Mouse (Mus musculus) neutrophil, adult 5-6 weeks (primary cell): ENCODE measurements around the gene Lypla2. TPM values are rescaled to one million over a fixed set of nuclear protein-coding genes. Genes with fewer than 3 reads are reported as not detected.

Source experiments
- ATAC-seq: fragments of 151-379, 151-347 bp; 2 replicates; pipeline ENCODE4 v1.8.0; 2017; ENCODE audit warnings: mild to moderate bottlenecking, moderate TSS enrichment; ENCODE audit not compliant: insufficient number of reproducible peaks, poor library complexity, low FRiP score, severe bottlenecking; ENCODE audit errors: extremely low read depth
- total RNA-seq: library from RNA; stranded (forward); fragments of 200-1000 nt; gene quantifications from 2 replicates; pipeline ENCODE4 v1.2.3, GENCODE M21; 2017

The Lypla2 gene
- total RNA-seq, 1 experiment from 2014 or later, result 41.0 TPM

DNA sequence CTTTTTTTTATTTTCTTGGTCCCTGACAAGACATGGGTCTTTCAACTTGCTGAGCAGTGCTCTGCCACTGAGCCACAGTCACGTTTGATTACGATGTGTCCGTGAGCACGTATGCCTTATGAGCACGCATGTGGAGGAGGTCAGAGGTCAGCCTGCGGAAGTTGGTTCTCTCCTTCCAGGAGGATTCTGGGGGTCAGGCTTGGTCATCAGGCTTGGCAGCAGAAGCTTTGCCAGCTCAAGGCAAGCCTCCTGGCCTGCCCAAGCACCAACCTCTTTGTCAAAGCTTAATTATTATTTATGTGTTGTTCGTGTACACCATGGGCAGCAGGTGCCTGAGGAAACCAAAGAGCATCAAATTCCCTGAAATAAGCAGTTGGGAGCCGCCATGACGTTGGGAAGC, 44.0 kb downstream of the Lypla2 start:
- no peak for ATAC-seq

- no peak for ATAC-seq
These were observed 45.6 kb downstream of the Lypla2 start for GRCm38 (mm10) chr4:135926861-135927260.

DNA sequence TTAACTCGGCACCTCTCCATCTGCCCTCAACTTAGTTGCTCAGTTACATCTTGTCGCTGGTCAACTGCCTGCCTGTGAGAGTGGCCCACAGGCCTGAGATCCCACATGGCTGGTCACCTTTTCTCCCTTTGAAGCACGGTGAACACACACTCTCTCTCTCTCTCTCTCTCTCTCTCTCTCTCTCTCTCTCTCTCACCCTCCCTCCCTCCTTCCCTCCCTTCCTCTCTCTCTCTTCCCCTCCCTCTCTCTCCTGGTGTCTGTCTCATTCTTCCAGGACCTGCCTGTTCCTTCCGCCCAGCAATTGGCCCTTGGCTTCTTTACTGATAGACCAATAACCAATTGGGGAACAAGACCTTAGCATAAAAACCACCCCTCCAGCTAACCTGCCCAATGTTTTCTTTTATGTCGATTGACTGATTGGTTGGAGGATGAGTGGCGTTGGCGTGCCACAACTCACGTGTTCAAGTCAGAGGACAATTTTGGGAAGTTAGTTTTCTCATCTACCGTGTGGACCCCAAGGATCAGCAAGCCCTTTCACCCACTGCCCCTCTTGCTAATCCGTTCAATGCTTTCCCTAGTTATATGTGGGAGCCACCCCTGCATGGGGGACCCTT, 46.1 kb downstream of the Lypla2 start:
- no peak for ATAC-seq

DNA sequence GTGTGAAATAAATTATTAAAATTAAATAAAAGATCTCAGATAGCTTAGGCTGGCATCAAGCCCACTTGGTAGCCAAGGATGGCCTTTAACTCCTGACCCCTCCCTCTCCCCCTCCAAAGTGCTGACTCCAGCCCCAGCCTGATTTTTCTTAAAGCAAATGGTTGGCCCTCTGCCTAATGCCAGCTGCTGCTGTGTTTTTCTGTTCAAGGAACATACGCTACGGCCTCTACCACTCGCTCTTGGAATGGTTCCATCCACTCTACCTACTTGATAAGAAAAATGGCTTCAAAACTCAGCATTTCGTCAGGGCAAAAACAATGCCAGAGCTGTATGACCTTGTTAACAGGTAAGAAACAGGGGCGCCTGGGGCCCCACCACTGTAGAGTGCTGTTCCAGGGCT, 47.1 kb downstream of the Lypla2 start:
- ATAC-seq, result no peak

GRCm38 (mm10) chr4:135924418-135924817, 48.0 kb downstream of the Lypla2 start:
- ATAC-seq, result no peak

GRCm38 (mm10) chr4:135922190-135922589, 50.2 kb downstream of the Lypla2 start:
- ATAC-seq, result no peak

- ATAC-seq, result no peak
These were observed 50.9 kb downstream of the Lypla2 start for GRCm38 (mm10) chr4:135921257-135922120.

GRCm38 (mm10) chr4:135920304-135921241, 51.9 kb downstream of the Lypla2 start, which contains the start of gene Fuca1:
Gene Fuca1 (plus strand): TSS chr4:135920735.
- ATAC-seq, result peak; percentile 90

DNA sequence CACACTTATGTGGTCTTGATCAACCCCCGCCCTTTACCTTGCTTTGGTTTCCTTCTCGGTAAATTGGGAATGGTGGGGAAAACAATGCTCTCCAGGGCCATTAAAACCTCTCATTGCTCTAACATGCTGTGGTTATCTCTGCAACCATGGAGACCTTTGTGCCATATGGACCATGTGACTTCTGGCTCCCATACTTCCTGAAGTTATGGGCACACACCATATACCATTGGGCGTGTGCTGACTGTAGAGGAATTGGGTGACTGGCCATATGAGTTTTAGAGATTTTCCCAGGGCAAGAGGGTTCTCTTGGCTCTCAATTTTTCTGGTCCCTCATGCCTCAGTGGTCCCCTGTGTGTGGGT, 53.2 kb downstream of the Lypla2 start:
- no peak for ATAC-seq

DNA sequence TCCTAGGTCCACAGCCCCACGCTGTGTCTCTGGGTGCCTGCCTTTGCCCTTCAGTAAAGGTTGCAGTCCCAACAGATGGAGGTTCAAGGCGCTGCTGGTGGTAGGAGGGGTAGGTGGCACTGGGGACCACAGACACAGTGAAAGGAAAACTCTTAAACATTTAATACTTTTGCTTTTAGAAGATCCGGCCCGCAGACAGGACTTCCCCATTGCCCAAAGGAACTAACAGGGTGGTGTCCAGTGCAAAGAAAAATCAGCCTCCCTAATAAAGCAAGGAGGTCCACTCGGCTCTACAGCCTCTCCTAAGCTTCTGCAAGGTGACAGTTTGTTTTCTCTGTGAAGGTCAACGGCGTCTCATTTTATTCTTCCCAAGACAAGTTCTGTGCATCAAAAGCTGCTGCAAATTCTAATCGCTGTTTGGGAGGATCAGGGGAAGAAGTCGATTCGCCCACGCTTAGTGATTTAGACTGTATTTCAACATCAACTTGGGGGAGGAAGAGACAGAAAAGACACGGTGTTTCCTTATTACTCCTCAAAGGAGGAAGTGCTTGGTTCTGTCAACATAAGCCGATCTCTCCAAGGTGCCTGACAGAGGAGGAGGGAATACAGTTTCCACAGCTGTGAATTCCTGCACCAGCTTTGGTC, 53.7 kb downstream of the Lypla2 start:
- ATAC-seq, result peak; percentile 27; the same call in 1 of the 2 replicates

Other genes starting within 250 kb of the Lypla2 start
- gene Il22ra1, start 244.5 kb downstream of the Lypla2 start, total RNA-seq, result not detected in 2 replicates
- gene Myom3, start 212.9 kb downstream of the Lypla2 start, total RNA-seq, result 0.12 TPM in 1 of 2 replicates, not detected in the other
- gene Srsf10, start 116.9 kb downstream of the Lypla2 start, total RNA-seq, result 306 and 325 TPM in 2 replicates
- 315 and 327 TPM in 2 replicates for gene Pnrc2, start 98.8 kb downstream of the Lypla2 start, total RNA-seq
- 67.0 and 72.5 TPM in 2 replicates for gene Cnr2, start 77.2 kb downstream of the Lypla2 start, total RNA-seq
- 366 and 368 TPM in 2 replicates for gene Fuca1, start 51.9 kb downstream of the Lypla2 start, total RNA-seq
- gene Hmgcl, start 26.2 kb downstream of the Lypla2 start, total RNA-seq, result 97.1 and 111 TPM in 2 replicates
- gene Gale, start 8.9 kb downstream of the Lypla2 start, total RNA-seq, result 8.0 and 10.3 TPM in 2 replicates
- 58.7 and 77.3 TPM in 2 replicates for gene Pithd1, start 14.6 kb upstream of the Lypla2 start, total RNA-seq
- gene Eloa, start 49.1 kb upstream of the Lypla2 start, total RNA-seq, result 73.5 and 78.9 TPM in 2 replicates
- 333 and 414 TPM in 2 replicates for gene Rpl11, start 80.8 kb upstream of the Lypla2 start, total RNA-seq
- gene Id3, start 170.9 kb upstream of the Lypla2 start, total RNA-seq, result 25.4 and 29.5 TPM in 2 replicates
- gene E2f2, start 199.8 kb upstream of the Lypla2 start, total RNA-seq, result 42.0 and 46.9 TPM in 2 replicates
- 0.12 and 0.25 TPM in 2 replicates for gene Asap3, start 233.7 kb upstream of the Lypla2 start, total RNA-seq